Mouse (Mus musculus): ENCODE measurements around the gene Gm28043. TPM values are rescaled to one million over a fixed set of nuclear protein-coding genes. Genes with fewer than 3 reads are reported as not detected.

Gene Gm28043
- polyA plus RNA-seq, 1 experiment from 2014 or later: 2.7 TPM

Other genes with a start within 250 kb of the Gm28043 start
- 13.4 TPM in 2 replicates for gene Pim1, start 124.1 kb upstream of the Gm28043 start, polyA plus RNA-seq (2015; fragmentation: Nextera tagmentation; extraction: Ambion mirVana)
- gene Gm17657, start 65.2 kb upstream of the Gm28043 start, polyA plus RNA-seq (2015; fragmentation: Nextera tagmentation; extraction: Ambion mirVana): not detected in 2 replicates
- 13.1 and 13.8 TPM in 2 replicates for gene Tbc1d22b, start 65.1 kb upstream of the Gm28043 start, polyA plus RNA-seq (2015; fragmentation: Nextera tagmentation; extraction: Ambion mirVana)
- 0.49 and 0.80 TPM in 2 replicates for gene Tmem217, start 62.5 kb upstream of the Gm28043 start, polyA plus RNA-seq (2015; fragmentation: Nextera tagmentation; extraction: Ambion mirVana)
- 62.8 and 64.4 TPM in 2 replicates for gene Rnf8, start 86 bp upstream of the Gm28043 start, polyA plus RNA-seq (2015; fragmentation: Nextera tagmentation; extraction: Ambion mirVana)
- 91.1 and 94.7 TPM in 2 replicates for gene Cmtr1, start 45.7 kb downstream of the Gm28043 start, polyA plus RNA-seq (2015; fragmentation: Nextera tagmentation; extraction: Ambion mirVana)
- 12.2 and 14.0 TPM in 2 replicates for gene Ccdc167, start 102.2 kb downstream of the Gm28043 start, polyA plus RNA-seq (2015; fragmentation: Nextera tagmentation; extraction: Ambion mirVana)